Mouse (Mus musculus) CD8-positive naive resting alpha-beta T cell, adult 2 months (primary cell): ENCODE data around the gene Bcl2.
A peak's percentile ranks its signal among the peaks of the same experiment; 100 is the strongest.

Experiments used
- DNase-seq, 2 experiments: peaks; one replicate each; pipeline ENCODE4 v3.0.0; 2022; ENCODE audit warnings: low read depth in 2 of 2, low spot score in 2 of 2

Bcl2 gene

DNA sequence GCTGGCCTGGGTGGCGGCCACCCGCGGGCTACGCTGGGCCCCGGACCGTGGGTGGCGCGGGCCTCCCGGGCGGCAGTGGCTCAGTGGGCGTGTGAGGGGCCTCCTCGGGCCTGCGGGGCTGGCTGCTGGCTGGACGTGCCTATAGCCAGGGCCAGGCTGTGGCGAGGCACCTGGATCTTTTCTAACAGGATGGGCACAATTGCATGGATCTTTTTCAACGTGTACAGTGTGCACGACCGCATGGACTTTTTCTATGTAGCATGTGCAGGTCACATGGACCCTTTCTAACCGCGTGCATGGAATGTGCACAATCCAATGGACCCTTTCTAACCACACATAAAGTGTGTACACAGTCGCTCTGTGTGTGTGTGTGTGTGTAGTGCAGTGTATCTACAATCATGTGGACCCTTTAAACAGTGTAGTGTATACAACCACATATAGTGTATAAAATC, 482 bp upstream of the Bcl2 start:
- no peak for DNase-seq

GRCm38 (mm10) chr1:106712330-106712729, 1.7 kb downstream of the Bcl2 start:
- peak; percentile 75 to 83 for DNase-seq

GRCm38 (mm10) chr1:106711356-106712125, 2.5 kb downstream of the Bcl2 start:
- no peak for DNase-seq

DNA sequence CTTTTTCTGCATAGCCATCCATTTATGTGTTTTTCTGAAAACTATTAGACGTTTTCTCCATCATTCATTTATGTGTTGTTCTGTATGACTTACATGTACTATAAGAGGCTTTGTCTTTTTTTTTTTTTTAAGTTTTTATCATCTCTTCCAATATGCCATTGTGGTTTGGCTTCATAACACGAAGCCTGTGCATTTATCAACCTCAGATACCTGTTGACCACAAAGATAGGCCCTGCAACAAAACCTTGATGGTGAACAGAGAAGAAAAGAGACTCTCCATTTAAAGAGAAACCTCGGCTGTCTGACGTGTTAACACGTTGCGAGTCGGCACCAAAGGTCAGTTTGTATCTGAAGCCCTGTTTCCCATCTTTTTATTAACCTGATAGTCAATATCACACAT, 3.9 kb downstream of the Bcl2 start:
- no peak for DNase-seq

DNA sequence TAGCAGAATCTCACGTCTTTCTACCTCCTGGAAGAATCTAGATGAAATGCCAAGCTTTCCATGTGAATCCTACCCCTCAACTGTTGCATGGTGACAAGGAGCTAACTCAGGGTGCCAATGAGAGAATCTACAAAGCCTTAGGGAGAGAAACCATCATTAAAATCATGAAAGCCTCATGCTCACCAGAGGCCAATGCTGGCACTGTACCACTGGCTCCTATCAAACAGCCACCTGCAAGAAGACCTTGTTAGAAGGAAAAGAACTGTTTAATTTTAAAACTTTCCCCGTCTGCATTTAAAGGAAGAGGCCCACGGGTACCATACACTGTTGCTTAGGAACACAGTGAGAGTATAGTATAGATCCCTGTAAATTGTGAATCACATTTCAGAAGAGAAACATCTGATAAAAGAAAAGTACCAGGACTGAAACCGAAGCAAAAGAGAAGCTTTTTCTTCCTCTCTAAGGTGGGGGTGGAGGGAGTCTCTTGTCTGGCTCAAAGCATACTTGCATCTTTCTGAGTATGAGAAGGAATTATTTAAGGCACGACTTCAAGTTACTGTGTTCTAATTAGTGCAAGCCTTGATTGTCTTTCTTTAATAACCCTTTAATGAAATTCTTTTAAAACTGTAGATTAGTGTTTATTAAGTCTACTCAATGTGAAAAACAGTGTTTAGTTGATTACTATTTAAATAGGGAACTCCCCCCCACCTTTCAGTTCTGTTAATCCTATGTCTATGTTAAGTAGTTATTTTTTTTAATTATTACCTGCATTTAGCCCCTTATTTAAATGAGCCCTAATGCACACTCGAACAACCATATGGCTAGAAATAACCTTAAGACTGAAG, 6.8 kb downstream of the Bcl2 start:
- DNase-seq, result no peak

DNA sequence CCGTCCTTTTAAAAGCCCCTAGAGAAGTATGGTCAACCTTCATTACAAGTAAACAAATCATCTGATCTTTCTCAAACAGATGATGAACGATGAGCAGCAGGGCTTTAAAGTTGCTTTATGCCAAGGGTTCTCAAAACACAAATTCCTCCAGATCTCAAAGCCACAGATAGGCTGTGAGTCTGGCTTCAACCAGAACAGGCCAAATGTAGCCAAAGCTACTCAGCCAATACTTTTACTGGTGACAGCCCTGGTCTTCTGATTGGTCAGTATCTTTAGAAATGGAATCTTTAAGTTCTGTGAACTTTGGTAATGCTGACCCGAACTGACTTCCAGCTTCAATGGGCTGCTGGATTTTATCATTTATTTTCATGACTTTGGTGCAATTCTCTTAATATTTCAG, 10.9 kb downstream of the Bcl2 start:
- no peak for DNase-seq

GRCm38 (mm10) chr1:106702471-106703175, 11.5 kb downstream of the Bcl2 start:
- DNase-seq, result no peak

- no peak for DNase-seq
These were observed 13.5 kb downstream of the Bcl2 start for GRCm38 (mm10) chr1:106700520-106701114.

GRCm38 (mm10) chr1:106696472-106696871, 17.6 kb downstream of the Bcl2 start:
- no peak for DNase-seq

DNA sequence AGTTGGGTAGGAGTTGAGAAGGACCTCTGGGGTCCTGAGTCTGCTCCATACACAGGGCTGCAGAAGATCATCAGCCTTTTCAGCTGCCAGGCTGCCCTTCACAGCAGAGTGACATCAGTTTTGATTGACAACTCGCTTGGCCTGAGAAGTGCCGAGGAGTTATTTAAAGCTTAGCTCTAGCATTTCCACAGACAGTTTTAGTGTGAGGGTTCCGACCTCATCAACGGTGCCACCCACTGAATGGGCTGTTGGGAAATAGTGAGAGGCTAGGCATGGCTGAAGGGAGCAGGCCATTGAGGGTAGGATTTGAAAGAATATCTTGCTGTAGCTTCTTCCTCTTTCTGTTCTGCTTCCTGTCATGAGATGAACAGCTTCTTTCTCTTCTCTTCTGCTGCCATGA, 18.4 kb downstream of the Bcl2 start:
- DNase-seq, result no peak

- no peak for DNase-seq
These were observed 19.8 kb downstream of the Bcl2 start for GRCm38 (mm10) chr1:106694316-106694715.

DNA sequence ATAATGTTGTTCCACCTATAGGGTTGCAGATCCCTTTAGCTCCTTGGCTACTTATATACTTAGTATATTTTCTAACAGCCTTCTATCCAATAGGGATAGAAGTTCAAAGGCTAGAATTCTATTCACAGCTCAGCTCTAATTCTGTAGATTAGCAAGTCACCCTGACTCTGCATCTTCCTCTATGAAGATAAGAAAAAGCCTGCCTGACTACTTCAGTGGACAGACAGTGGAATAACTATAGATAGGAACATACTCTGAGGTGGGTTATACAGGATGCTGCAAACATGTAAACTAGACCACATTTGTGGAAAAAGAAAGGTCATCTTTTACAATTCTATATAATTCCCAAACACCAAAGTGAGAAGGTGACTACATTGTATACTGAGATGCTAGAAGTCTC, 21.5 kb downstream of the Bcl2 start:
- DNase-seq, result no peak

DNA sequence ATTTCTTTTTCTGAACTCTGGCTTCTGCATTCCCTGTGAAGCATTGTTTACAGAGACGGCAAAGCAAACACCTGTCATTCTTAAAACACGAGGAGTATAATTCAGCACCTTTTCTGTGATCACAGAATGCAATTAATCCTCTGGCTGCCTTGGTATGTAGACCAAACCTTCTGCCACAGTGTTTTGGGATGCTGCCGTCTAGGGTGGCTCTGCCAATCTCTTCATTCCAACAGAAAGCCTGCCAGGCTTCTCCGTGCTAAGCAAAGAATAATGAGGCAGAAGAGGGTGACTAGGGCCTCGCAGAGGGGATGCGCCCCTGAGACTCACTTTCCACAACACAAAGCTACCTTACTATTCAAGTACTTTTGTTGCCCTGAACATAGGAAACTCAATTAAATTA, 23.2 kb downstream of the Bcl2 start:
- DNase-seq, result no peak

- peak in 1 of 2 experiments; percentile 26 for DNase-seq
These were observed 25.9 kb downstream of the Bcl2 start for GRCm38 (mm10) chr1:106688161-106688516.

DNA sequence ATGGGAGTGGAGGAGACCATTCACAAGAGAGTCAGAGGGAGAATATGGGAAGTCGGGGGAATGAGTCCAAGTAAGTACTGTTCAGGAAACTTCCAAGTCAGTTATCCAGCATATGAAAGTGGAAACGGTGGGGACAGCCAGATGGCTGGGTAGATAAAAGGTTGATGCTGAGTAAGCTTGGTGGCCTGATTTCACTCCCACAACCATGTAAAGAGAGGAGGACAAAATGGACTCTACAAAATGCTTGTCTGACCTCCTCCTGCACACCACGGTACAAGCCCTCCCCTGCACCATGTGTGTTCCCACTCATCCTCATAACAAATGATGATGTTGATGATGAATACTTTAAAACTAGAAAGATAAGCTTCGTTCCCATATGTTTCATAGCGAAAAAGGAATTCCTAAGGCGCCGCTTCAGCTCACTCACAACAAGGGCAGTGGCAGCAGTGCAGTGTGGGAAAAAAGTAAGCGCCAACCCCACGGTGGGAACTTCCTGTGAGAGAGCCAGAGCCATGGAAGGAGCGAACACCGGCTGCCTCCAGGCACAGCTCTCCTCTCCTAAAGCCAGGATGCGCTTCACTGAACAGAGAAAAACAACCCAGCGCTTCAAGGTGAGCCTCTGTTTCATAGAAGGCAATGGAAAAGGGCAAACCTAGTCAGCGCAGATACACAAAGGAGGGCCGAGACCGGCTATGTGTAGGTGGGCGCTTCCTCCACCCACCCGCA, 26.5 kb downstream of the Bcl2 start:
- DNase-seq, result peak in 1 of 2 experiments; percentile 14

DNA sequence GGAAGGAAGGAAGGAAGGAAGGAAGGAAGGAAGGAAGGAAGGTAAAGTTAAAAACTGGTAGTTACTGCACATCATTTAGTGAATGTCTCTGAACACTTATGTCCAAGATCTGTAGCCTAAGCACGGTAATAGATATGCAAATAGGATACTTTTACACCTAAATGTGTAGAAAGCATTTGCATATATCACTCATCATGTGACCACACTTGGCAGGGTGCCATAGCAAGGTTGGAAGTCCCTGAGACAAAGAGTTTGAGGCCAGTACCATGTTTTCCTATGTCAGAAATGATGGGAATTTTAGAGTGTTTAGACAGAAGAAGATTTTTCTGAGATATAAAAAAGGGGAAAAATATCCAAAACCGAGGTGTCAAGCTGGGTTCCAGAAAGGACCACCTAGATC, 28.4 kb downstream of the Bcl2 start:
- no peak for DNase-seq

DNA sequence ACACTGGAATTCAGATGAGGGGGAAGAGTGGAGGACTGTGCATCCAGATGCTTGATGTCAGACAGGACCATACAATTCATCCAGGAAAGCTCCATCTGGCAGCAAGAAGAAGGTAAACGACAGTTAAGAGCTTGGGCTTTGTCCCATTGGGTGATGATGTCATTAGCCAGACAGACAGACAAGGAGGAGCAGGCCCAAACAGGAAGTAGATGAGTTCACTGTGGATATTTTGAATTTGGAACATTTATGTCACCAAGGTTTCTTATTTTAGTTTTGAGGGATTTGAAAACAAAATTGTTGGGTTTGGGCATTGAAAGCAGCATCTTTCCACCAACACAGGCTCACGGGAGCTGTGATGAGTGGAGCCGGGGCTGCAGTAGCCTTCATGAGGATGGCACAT, 29.5 kb downstream of the Bcl2 start:
- no peak for DNase-seq

DNA sequence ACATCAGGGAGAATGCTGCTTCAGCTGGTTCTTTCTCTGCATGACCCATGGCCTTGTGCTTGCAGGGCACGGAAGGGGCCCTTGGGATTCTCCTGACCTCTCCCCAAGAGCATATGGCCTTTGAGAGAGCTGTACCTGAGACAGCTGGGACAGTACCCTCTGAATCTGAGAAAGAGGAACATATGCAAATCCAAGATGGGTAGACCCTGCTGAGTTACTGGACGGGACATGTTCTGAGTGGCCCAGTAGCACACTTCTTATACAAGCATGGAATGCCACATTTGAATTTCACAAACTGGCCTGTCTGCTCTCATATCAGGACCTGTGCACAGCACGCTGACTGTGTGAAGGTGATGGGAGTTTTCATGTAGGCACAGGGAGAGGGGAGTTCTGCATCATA, 31.2 kb downstream of the Bcl2 start:
- DNase-seq, result no peak

- no peak for DNase-seq
These were observed 34.1 kb downstream of the Bcl2 start for GRCm38 (mm10) chr1:106679800-106680515.

DNA sequence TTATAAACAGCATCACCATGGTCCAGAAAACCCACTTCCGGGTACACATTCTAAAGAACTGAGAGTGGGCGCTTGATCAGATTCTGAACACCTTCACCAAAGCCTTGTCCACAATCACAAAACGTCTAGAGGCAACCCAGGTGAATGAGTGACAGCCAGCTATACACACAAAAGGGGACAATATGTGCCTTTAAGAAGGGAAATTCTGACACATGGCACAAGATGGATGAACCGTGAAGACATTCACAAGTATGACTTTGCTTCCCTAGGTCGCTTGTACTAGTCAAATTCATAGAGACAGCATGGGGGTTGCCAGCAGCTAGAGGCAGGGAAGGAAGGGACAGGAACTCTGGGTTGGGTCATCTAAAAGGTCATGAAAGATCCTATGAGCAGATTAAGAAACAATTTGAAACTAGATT, 36.0 kb downstream of the Bcl2 start:
- no peak for DNase-seq
